In genomic region chr9:51008841-51009655, GRCm38 (mm10) we compare ENCODE assay signal across 8 mouse cellular contexts. TPM values are rescaled to one million over a fixed set of nuclear protein-coding genes. Genes with fewer than 3 reads are reported as not detected.
DNase-seq lines count a peak whose midpoint lies in the region; ATAC-seq lines count a peak whose summit lies in the region.

Sik2 (minus strand) TSS chr9:51009073.

- DNase-seq in ZHBTc4 (ENCODE audit: low read depth, low spot score), result peak; percentile 98
- DNase-seq in gastrocnemius, adult 8-10 months (ENCODE audit: low spot score in 2 of 2), result peak; percentile 78 to 85
- DNase-seq in hindlimb bud, embryonic 11.5 days (ENCODE audit: extremely low spot score, low read depth, low spot score), result peak; percentile 74
- peak; percentile 64 to 81 for DNase-seq in left cerebral cortex, adult 9 months (ENCODE audit: low spot score in 2 of 2)
- peak; percentile 87 for DNase-seq in right cerebral cortex, postnatal 14 days
- peak; percentile 80 to 89 for DNase-seq in urinary bladder, postnatal 36 days (ENCODE audit: low spot score in 2 of 2)

- ATAC-seq in common myeloid progenitor, adult 5-6 weeks (replicated peaks; ENCODE audit: low read depth, poor library complexity, severe bottlenecking), result peak; percentile 88
- peak; percentile 90 for ATAC-seq in megakaryocyte progenitor cell, adult 5-6 weeks (replicated peaks; ENCODE audit: poor library complexity)

RNA-seq across cellular contexts. Expression of gene Sik2, which starts in this region (rescaled TPM):
- 15.7 and 22.1 TPM in 2 replicates for total RNA-seq in common myeloid progenitor, adult 5-6 weeks (2017)
- total RNA-seq in gastrocnemius, adult 8-10 months (2022), result 10 to 100 TPM; 23.9 to 29.8 (median 27.2) TPM
- total RNA-seq in megakaryocyte progenitor cell, adult 5-6 weeks (2015), result 27.1 and 27.3 TPM in 2 replicates
- total RNA-seq in megakaryocyte progenitor cell, adult 5-6 weeks (2017), result 12.3 and 19.8 TPM in 2 replicates

Comparison
In these comparisons a context has a peak if more than half of its experiments do, and no peak if none do; other contexts are left out.
1. Peak in every context shown above with its lines: DNase-seq and ATAC-seq.